Mouse (Mus musculus) neural tube, embryonic 14.5 days (tissue): ENCODE results near the gene Dennd2a. TPM values are rescaled to one million over a fixed set of nuclear protein-coding genes. Genes with fewer than 3 reads are reported as not detected.
A peak's percentile ranks its signal among the peaks of the same experiment; 100 is the strongest.
"Not testable (repeated sequence)": the region's sequence is repeated elsewhere in the genome, so short reads cannot be mapped to it uniquely, and the experiment has no call there.

Experiments used
- ATAC-seq: fragments of 200-750 bp; cut with Nextera tagmentation; 2 replicates; pipeline ENCODE4 v1.8.0; 2017; ENCODE audit warnings: low read depth, mild to moderate bottlenecking, moderate TSS enrichment, moderate library complexity
- H3K27ac ChIP-seq: fragments of 300-500 bp; sonication (generic); 2 replicates; pipeline ENCODE4 v1.5.1; 2014; ENCODE audit warnings: low read depth, mild to moderate bottlenecking, control low read depth, low read length, moderate library complexity, mixed read lengths
- H3K27me3 ChIP-seq: fragments of 300-500 bp; sonication (generic); 2 replicates; pipeline ENCODE4 v1.6.1; 2014; ENCODE audit warnings: low read length; ENCODE audit not compliant: control insufficient read depth, insufficient read depth
- H3K36me3 ChIP-seq: fragments of 300-500 bp; sonication (generic); 2 replicates; pipeline ENCODE4 v1.6.1; 2014; ENCODE audit warnings: low read length, mixed read lengths; ENCODE audit not compliant: control insufficient read depth, insufficient read depth
- H3K4me1 ChIP-seq: fragments of 300-500 bp; sonication (generic); 2 replicates; pipeline ENCODE4 v1.6.1; 2014; ENCODE audit warnings: low read length; ENCODE audit not compliant: control insufficient read depth, insufficient read depth
- H3K4me2 ChIP-seq: fragments of 300-500 bp; sonication (generic); 2 replicates; pipeline ENCODE4 v1.6.1; 2014; ENCODE audit warnings: mild to moderate bottlenecking, low read depth, low read length, control low read depth
- H3K4me3 ChIP-seq: fragments of 300-500 bp; sonication (generic); 2 replicates; pipeline ENCODE4 v1.5.1; 2014; ENCODE audit warnings: low read depth, low read length, control low read depth, mixed read lengths
- H3K9ac ChIP-seq: fragments of 300-500 bp; sonication (generic); replicated peaks from 2 replicates; pipeline ENCODE4 v1.6.1; 2014; ENCODE audit warnings: low read depth, mild to moderate bottlenecking, control low read depth, low read length, mixed read lengths
- H3K9me3 ChIP-seq: fragments of 300-500 bp; sonication (generic); 2 replicates; pipeline ENCODE4 v1.6.1; 2016; ENCODE audit warnings: low read length; ENCODE audit not compliant: control insufficient read depth
- WGBS: fragments of 180-500 bp; shearing (Covaris S2); extraction: QIAGEN DNeasy Blood & Tissue Kit; methylation state at CpG from one replicate; pipeline ENCODE4 v1.1.7; 2014; 5-methylcytosine and 5-hydroxymethylcytosine counted together
- polyA plus RNA-seq: library from polyadenylated mRNA; unstranded; fragments of >200 nt; fragmentation: Nextera tagmentation; extraction: Ambion mirVana; gene quantifications from 2 replicates; pipeline ENCODE4 v1.2.1, GENCODE M21; 2014

The Dennd2a gene
- polyA plus RNA-seq, 1 experiment from 2014 or later: 20.1 TPM

GRCm38 (mm10) chr6:39425181-39425580 lies 132.5 kb downstream of the Dennd2a start:
- no peaks in the 10 kb centered on the region for H3K4me1 ChIP-seq
- 93% methylated on average over 2 of the region's 2 CpGs for WGBS
- no peaks in the 10 kb centered on the region for H3K27me3 ChIP-seq
- no peak overlapping the region for H3K4me3 ChIP-seq
- H3K9me3 ChIP-seq: no peaks in the 10 kb centered on the region
- H3K9ac ChIP-seq: no peak overlapping the region
- no peaks in the 10 kb centered on the region for H3K36me3 ChIP-seq
- no peak overlapping the region for H3K27ac ChIP-seq
- ATAC-seq: no peak
- no peak overlapping the region for H3K4me2 ChIP-seq

DNA sequence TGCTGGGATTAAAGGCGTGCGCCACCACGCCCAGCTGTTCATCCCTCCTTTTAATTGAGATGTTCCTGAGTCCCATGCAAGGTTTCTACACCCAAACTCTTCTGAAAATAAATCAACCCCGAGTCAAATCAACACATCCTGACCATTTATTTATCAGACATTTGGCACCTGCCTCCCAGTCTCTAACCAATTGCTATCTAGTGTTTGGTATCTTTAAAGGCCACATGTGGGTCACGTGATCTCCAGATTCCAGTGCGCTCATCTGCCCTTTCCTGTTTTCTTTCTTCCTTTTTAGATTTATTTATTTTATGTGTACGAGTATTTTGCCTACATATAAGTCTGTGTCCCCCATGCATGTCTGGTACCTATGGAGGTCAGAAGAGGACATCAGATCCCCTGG lies 134.0 kb downstream of the Dennd2a start:
- H3K4me1 ChIP-seq: no peaks in the 10 kb centered on the region
- no peak for ATAC-seq
- no peak overlapping the region for H3K9ac ChIP-seq
- H3K27ac ChIP-seq: no peak overlapping the region
- no peaks in the 10 kb centered on the region for H3K9me3 ChIP-seq
- H3K27me3 ChIP-seq: no peaks in the 10 kb centered on the region
- 95% methylated on average over 7 of the region's 7 CpGs for WGBS
- H3K4me2 ChIP-seq: no peak overlapping the region
- H3K4me3 ChIP-seq: no peak overlapping the region
- H3K36me3 ChIP-seq: no peaks in the 10 kb centered on the region

DNA sequence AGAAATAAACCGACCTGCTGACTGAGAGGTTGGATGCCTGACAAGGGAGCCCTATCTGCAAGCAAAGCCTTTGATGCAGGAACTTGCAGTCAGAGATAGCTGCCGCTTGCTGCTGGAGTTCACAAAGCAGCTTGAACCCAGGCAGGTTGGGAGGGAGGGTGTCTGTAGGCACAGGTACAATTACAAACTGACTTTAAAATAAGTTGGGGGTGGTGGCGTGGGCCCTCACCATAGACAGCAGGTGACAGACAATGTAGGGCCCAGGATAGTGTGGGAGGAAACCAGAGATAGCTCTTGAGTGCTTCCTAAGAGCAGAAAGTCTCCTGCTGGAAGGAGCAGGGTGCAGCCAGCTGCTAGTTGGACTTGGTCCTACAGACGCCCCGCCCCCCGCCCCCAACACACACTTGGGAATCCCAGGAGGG lies 134.5 kb downstream of the Dennd2a start:
- 72% methylated on average over 6 of the region's 6 CpGs for WGBS
- Histone ChIP-seq H3K9me3 (no peaks in the 10 kb centered on the region), H3K36me3 (no peaks in the 10 kb centered on the region), H3K9ac (no peak overlapping the region), H3K4me3 (no peak overlapping the region), H3K4me2 (no peak overlapping the region), H3K27me3 (no peaks in the 10 kb centered on the region), H3K27ac (no peak overlapping the region), H3K4me1 (peaks cover 4% of the 10 kb centered on the region)
- ATAC-seq: no peak

DNA sequence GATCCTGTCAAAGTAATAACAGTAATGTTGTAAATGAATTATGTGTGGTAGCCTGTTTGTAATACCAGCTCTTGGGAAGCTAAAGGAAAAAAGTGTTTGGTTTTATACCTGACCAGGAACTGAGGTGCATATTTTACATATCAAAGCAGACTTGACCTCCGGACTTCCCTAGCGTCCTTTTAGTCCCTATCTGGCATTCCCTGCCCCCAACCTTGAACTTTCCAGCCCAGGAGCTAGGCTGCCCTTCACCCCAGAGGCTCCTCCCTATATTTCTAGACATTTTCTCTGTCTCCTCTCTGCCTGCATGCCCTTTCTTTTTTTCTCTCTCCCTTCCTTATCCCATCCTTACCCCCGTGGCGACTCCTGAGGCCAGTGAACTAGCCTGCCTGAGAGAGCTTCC lies 136.8 kb downstream of the Dennd2a start:
- Histone ChIP-seq H3K36me3 (no peaks in the 10 kb centered on the region), H3K4me2 (peak overlapping the region; percentile 60; the same call in 1 of the 2 replicates), H3K27ac (peak overlapping the region; percentile 96), H3K27me3 (no peaks in the 10 kb centered on the region), H3K9me3 (no peaks in the 10 kb centered on the region), H3K4me3 (peak overlapping the region; percentile 87), H3K9ac (no peak overlapping the region; the same call in 1 of the 2 replicates), H3K4me1 (peaks cover 11% of the 10 kb centered on the region)
- 42% methylated on average over 4 of the region's 4 CpGs for WGBS
- ATAC-seq: no peak

DNA sequence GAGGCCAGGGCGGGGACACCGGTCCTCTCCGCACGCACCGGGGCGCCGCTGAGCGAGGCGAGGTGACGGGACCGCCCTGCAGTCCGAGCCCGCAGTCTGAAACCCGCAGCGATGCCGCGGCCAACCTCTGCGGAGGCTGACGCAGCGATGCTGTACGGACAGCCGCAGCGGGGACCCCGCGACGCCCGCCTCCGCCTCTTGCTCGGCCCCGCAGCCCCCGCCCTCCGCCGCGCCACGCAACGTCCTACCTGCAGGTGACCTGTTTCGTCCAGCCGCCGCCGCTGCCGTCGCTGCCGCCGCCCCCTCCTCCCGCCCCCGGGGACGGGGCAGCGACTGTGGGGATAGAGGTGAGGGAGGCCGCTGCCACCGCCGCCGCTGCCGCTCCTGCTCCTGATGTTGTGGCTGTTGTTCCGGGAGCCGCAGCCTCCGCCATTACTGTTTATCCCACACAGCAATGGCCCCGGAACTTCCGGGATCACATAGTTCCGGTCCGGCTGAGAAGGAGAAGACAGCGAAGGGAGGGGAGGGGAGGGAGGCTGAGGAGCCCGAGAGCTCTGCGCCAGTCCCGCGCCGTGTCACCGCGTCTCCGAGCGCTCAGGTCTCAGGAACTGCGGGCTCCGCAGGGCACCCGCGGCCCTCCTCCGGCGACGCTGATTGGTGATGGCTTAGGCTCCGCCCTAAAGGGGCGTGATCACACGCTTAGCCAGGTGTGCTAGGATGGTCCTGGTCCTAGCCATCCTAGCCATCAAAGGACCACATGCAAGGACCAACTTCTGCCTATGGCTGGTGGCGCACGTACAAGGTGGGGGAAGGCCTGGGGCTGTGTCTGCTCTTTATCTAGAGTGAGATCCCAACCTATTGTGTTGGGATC lies 137.6 kb downstream of the Dennd2a start, which contains the start of gene Mkrn1:
Gene Mkrn1, minus strand, starts transcription at position 612 of the 871 bp plus-strand sequence.
- Histone ChIP-seq H3K9me3 (no peaks in the 10 kb centered on the region), H3K4me1 (peaks cover 11% of the 10 kb centered on the region), H3K36me3 (no peaks in the 10 kb centered on the region), H3K27me3 (no peaks in the 10 kb centered on the region), H3K27ac (peak within 1 kb of the TSS; percentile 96), H3K9ac (peak within 1 kb of the TSS; percentile 87), H3K4me2 (peak within 1 kb of the TSS; percentile 60), H3K4me3 (peak within 1 kb of the TSS; percentile 87)
- ATAC-seq: peak; percentile 97
- under 1% methylated on average over 57 of the region's 82 CpGs for WGBS

DNA sequence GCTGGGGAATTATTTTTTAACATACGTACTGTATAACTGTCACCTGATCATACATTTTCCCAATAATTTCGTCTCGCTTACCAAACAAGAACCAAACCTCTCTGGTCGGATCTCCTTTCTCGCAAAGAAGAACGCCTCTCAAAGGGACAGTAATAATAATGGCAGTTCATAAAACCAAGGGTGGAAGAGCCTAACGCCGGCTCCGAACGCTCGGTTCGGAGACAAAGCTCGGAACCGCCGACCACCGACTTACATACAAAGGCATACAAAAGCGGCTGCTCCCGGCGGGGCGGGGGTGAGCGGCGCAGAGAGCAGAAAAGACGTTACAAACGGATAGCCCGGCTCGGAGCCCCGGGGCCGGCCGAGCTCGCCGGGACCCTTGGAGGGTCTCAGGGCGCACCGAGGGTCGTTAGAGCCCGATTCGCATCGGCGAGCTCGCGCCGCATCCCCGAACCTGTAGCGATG lies 138.2 kb downstream of the Dennd2a start:
- ATAC-seq: no peak

GRCm38 (mm10) chr6:39416654-39417053 lies 141.0 kb downstream of the Dennd2a start:
- not testable (repeated sequence) for H3K4me2 ChIP-seq, ATAC-seq, H3K27me3 ChIP-seq, H3K9me3 ChIP-seq, H3K27ac ChIP-seq, H3K9ac ChIP-seq, H3K4me3 ChIP-seq, H3K36me3 ChIP-seq
- peaks cover 16% of the 10 kb centered on the region for H3K4me1 ChIP-seq

More for the DNA sequence above, 138.2 kb downstream of the Dennd2a start:
- peak overlapping the region; percentile 96 for H3K27ac ChIP-seq
- no peaks in the 10 kb centered on the region for H3K36me3 ChIP-seq
- peak overlapping the region; percentile 60 for H3K4me2 ChIP-seq
- H3K9ac ChIP-seq: peak overlapping the region; percentile 87
- H3K4me3 ChIP-seq: peak overlapping the region; percentile 87
- peaks cover 11% of the 10 kb centered on the region for H3K4me1 ChIP-seq
- H3K27me3 ChIP-seq: no peaks in the 10 kb centered on the region
- H3K9me3 ChIP-seq: no peaks in the 10 kb centered on the region
- WGBS: under 1% methylated on average over 43 of the region's 43 CpGs

GRCm38 (mm10) chr6:39415762-39416161 lies 141.9 kb downstream of the Dennd2a start:
- no peak overlapping the region for H3K4me3 ChIP-seq
- H3K27me3 ChIP-seq: no peaks in the 10 kb centered on the region
- no peak overlapping the region for H3K4me2 ChIP-seq
- H3K36me3 ChIP-seq: no peaks in the 10 kb centered on the region
- H3K27ac ChIP-seq: no peak overlapping the region
- 56% methylated on average over 3 of the region's 5 CpGs for WGBS
- ATAC-seq: no peak
- no peaks in the 10 kb centered on the region for H3K9me3 ChIP-seq
- H3K9ac ChIP-seq: no peak overlapping the region
- peaks cover 16% of the 10 kb centered on the region for H3K4me1 ChIP-seq

GRCm38 (mm10) chr6:39414106-39414505 lies 143.6 kb downstream of the Dennd2a start:
- WGBS: 50% methylated on average over 1 of the region's 1 CpGs
- Histone ChIP-seq H3K4me3 (no peak overlapping the region), H3K4me1 (peaks cover 16% of the 10 kb centered on the region), H3K9ac (no peak overlapping the region), H3K9me3 (no peaks in the 10 kb centered on the region), H3K36me3 (no peaks in the 10 kb centered on the region; the same call in 1 of the 2 replicates), H3K4me2 (no peak overlapping the region), H3K27ac (peak overlapping the region; percentile 30; the same call in 1 of the 2 replicates), H3K27me3 (no peaks in the 10 kb centered on the region)
- ATAC-seq: no peak
